Mouse (Mus musculus): ENCODE data around the gene S100a13. TPM values are rescaled to one million over a fixed set of nuclear protein-coding genes. Genes with fewer than 3 reads are reported as not detected.

Gene S100a13
- polyA plus RNA-seq, 2 experiments, result 11.1 to 19.7 TPM

GRCm38 (mm10) chr3:90466311-90466766 lies 47.9 kb upstream of the S100a13 start:
- DNase-seq (ENCODE audit: low read depth in 3 of 3, low spot score in 3 of 3) (peak in 1 of 3 experiments; percentile 37), ATAC-seq (ENCODE audit: insufficient read depth) (peak; percentile 24; the same call in 1 of the 2 replicates)
- peaks cover 45% of the 10 kb centered on the region for H3K27me3 ChIP-seq (ENCODE audit: control insufficient read depth, insufficient read depth, low read length)
- WGBS (ENCODE audit: insufficient replicate concordance), result 2% methylated on average over 15 of the region's 15 CpGs
- H3K4me2 ChIP-seq (ENCODE audit: low read depth), result peak overlapping the region; percentile 67
- H3K9ac ChIP-seq (replicated peaks), result no peak overlapping the region
- peak overlapping the region; percentile 14 to 48 for H3K4me3 ChIP-seq (ENCODE audit: insufficient read depth in 1 of 2, low read depth in 2 of 2, low read length in 2 of 2)
- TF ChIP-seq CTCF (IDR thresholded peaks at IDR 0.05; ENCODE audit: low read depth) (peak; percentile 78), EP300 (IDR thresholded peaks at IDR 0.05; ENCODE audit: low read depth) (no peak)
- H3K27ac ChIP-seq, result no peak overlapping the region
- peaks cover 0 to 2% of the 10 kb centered on the region in 2 experiments; a peak in 1 of 4 replicates for H3K4me1 ChIP-seq (replicated peaks; ENCODE audit: control insufficient read depth in 2 of 2, insufficient read depth in 2 of 2, low read length in 1 of 2)
- H3K9me3 ChIP-seq (ENCODE audit: control insufficient read depth, low read length), result no peaks in the 10 kb centered on the region
- no peaks in the 10 kb centered on the region for H3K36me3 ChIP-seq (replicated peaks; ENCODE audit: control insufficient read depth, insufficient read depth, low read depth)

GRCm38 (mm10) chr3:90467618-90468300 lies 46.5 kb upstream of the S100a13 start:
- 80% methylated on average over 10 of the region's 10 CpGs for WGBS (ENCODE audit: insufficient replicate concordance)
- Histone ChIP-seq H3K9me3 (ENCODE audit: control insufficient read depth, low read length) (no peaks in the 10 kb centered on the region), H3K4me1 (replicated peaks; ENCODE audit: control insufficient read depth in 2 of 2, insufficient read depth in 2 of 2, low read length in 1 of 2) (peaks cover 0 to 4% of the 10 kb centered on the region in 2 experiments; a peak in 1 of 4 replicates), H3K4me2 (ENCODE audit: low read depth) (no peak overlapping the region), H3K27ac (no peak overlapping the region), H3K4me3 (ENCODE audit: insufficient read depth in 1 of 2, low read depth in 2 of 2, low read length in 2 of 2) (no peak overlapping the region), H3K27me3 (ENCODE audit: control insufficient read depth, insufficient read depth, low read length) (peaks cover 42% of the 10 kb centered on the region), H3K9ac (replicated peaks) (no peak overlapping the region), H3K36me3 (replicated peaks; ENCODE audit: control insufficient read depth, insufficient read depth, low read depth) (no peaks in the 10 kb centered on the region)
- TF ChIP-seq EP300 (IDR thresholded peaks at IDR 0.05; ENCODE audit: low read depth), result no peak
- no peak; the same call in 1 of the 2 replicates for TF ChIP-seq CTCF (IDR thresholded peaks at IDR 0.05; ENCODE audit: low read depth)
- DNase-seq (ENCODE audit: low read depth in 3 of 3, low spot score in 3 of 3) (no peak), ATAC-seq (ENCODE audit: insufficient read depth) (no peak)

GRCm38 (mm10) chr3:90472213-90472612 lies 42.0 kb upstream of the S100a13 start:
- peaks cover 6 to 8% of the 10 kb centered on the region in 2 experiments for H3K4me1 ChIP-seq (replicated peaks; ENCODE audit: control insufficient read depth in 2 of 2, insufficient read depth in 2 of 2, low read length in 1 of 2)
- no peaks in the 10 kb centered on the region for H3K36me3 ChIP-seq (replicated peaks; ENCODE audit: control insufficient read depth, insufficient read depth, low read depth)
- TF ChIP-seq EP300 (IDR thresholded peaks at IDR 0.05; ENCODE audit: low read depth) (no peak), CTCF (IDR thresholded peaks at IDR 0.05; ENCODE audit: low read depth) (peak; percentile 72)
- H3K9ac ChIP-seq (replicated peaks), result no peak overlapping the region
- no peaks in the 10 kb centered on the region for H3K9me3 ChIP-seq (ENCODE audit: control insufficient read depth, low read length)
- DNase-seq (ENCODE audit: low read depth in 3 of 3, low spot score in 3 of 3) (peak; percentile 35 to 46 (median 39)), ATAC-seq (ENCODE audit: insufficient read depth) (no peak)
- H3K27me3 ChIP-seq (ENCODE audit: control insufficient read depth, insufficient read depth, low read length), result no peaks in the 10 kb centered on the region
- 21% methylated on average over 3 of the region's 3 CpGs for WGBS (ENCODE audit: insufficient replicate concordance)
- no peak overlapping the region for H3K4me3 ChIP-seq (ENCODE audit: insufficient read depth in 1 of 2, low read depth in 2 of 2, low read length in 2 of 2)
- no peak overlapping the region for H3K4me2 ChIP-seq (ENCODE audit: low read depth)
- H3K27ac ChIP-seq, result no peak overlapping the region

GRCm38 (mm10) chr3:90475151-90475830 lies 38.9 kb upstream of the S100a13 start:
- peak overlapping the region; percentile 54 to 61; a peak in 3 of 4 replicates for H3K4me3 ChIP-seq (ENCODE audit: insufficient read depth in 1 of 2, low read depth in 2 of 2, low read length in 2 of 2)
- no peak overlapping the region for H3K27ac ChIP-seq
- H3K27me3 ChIP-seq (ENCODE audit: control insufficient read depth, insufficient read depth, low read length), result no peaks in the 10 kb centered on the region
- no peak for ATAC-seq (ENCODE audit: insufficient read depth)
- DNase-seq (ENCODE audit: low read depth in 3 of 3, low spot score in 3 of 3), result no peak
- 33% methylated on average over 15 of the region's 16 CpGs for WGBS (ENCODE audit: insufficient replicate concordance)
- H3K9me3 ChIP-seq (ENCODE audit: control insufficient read depth, low read length), result no peaks in the 10 kb centered on the region
- TF ChIP-seq EP300 (IDR thresholded peaks at IDR 0.05; ENCODE audit: low read depth) (no peak), CTCF (IDR thresholded peaks at IDR 0.05; ENCODE audit: low read depth) (no peak)
- H3K36me3 ChIP-seq (replicated peaks; ENCODE audit: control insufficient read depth, insufficient read depth, low read depth), result peaks cover 16% of the 10 kb centered on the region
- peak overlapping the region; percentile 63 for H3K4me2 ChIP-seq (ENCODE audit: low read depth)
- no peak overlapping the region; the same call in 1 of the 2 replicates for H3K9ac ChIP-seq (replicated peaks)
- H3K4me1 ChIP-seq (replicated peaks; ENCODE audit: control insufficient read depth in 2 of 2, insufficient read depth in 2 of 2, low read length in 1 of 2), result peaks cover 7 to 9% of the 10 kb centered on the region in 2 experiments

Measured in liver, embryonic 14.5 days (tissue).